Mouse (Mus musculus) forebrain, embryonic 15.5 days (tissue): ENCODE data around the gene Cacng2. TPM values are rescaled to one million over a fixed set of nuclear protein-coding genes. Genes with fewer than 3 reads are reported as not detected.

ENCODE experiments used
- ATAC-seq: fragments of 200-750 bp; cut with Nextera tagmentation; replicated peaks from 2 replicates; pipeline ENCODE4 v1.8.0; 2017; ENCODE audit warnings: mild to moderate bottlenecking, moderate TSS enrichment, moderate library complexity
- H3K27ac ChIP-seq: fragments of 300-500 bp; sonication (generic); replicated peaks from 2 replicates; pipeline ENCODE4 v1.5.1; 2015; ENCODE audit warnings: mild to moderate bottlenecking, inconsistent platforms
- H3K27me3 ChIP-seq: fragments of 300-500 bp; sonication (generic); 2 replicates; pipeline ENCODE4 v1.6.1; 2015; ENCODE audit warnings: inconsistent platforms
- H3K36me3 ChIP-seq: fragments of 300-500 bp; sonication (generic); 2 replicates; pipeline ENCODE4 v1.6.1; 2015; ENCODE audit warnings: mild to moderate bottlenecking, inconsistent platforms
- H3K4me1 ChIP-seq: fragments of 300-500 bp; sonication (generic); 2 replicates; pipeline ENCODE4 v1.6.1; 2015; ENCODE audit warnings: inconsistent platforms
- H3K4me2 ChIP-seq: fragments of 300-500 bp; sonication (generic); replicated peaks from 2 replicates; pipeline ENCODE4 v1.6.1; 2015; ENCODE audit warnings: mild to moderate bottlenecking, inconsistent platforms
- H3K4me3 ChIP-seq: fragments of 300-500 bp; sonication (generic); 2 replicates; pipeline ENCODE4 v1.5.1; 2015; ENCODE audit warnings: mild to moderate bottlenecking, inconsistent platforms
- H3K9ac ChIP-seq: fragments of 300-500 bp; sonication (generic); replicated peaks from 2 replicates; pipeline ENCODE4 v1.6.1; 2015; ENCODE audit warnings: mild to moderate bottlenecking, inconsistent platforms
- H3K9me3 ChIP-seq: fragments of 300-500 bp; sonication (generic); 2 replicates; pipeline ENCODE4 v1.6.1; 2016; ENCODE audit warnings: inconsistent platforms
- WGBS: fragments of 180-500 bp; shearing (Covaris S2); methylation state at CpG from one replicate; pipeline ENCODE4 v1.1.7; 2015; ENCODE audit warnings: mixed read lengths; 5-methylcytosine and 5-hydroxymethylcytosine counted together
- polyA plus RNA-seq: library from polyadenylated mRNA; unstranded; fragments of >200 nt; fragmentation: Nextera tagmentation; extraction: Ambion mirVana; gene quantifications from 2 replicates; pipeline ENCODE4 v1.2.1, GENCODE M21; 2015

Cacng2 gene
- polyA plus RNA-seq, 1 experiment from 2014 or later: 7.6 TPM

DNA sequence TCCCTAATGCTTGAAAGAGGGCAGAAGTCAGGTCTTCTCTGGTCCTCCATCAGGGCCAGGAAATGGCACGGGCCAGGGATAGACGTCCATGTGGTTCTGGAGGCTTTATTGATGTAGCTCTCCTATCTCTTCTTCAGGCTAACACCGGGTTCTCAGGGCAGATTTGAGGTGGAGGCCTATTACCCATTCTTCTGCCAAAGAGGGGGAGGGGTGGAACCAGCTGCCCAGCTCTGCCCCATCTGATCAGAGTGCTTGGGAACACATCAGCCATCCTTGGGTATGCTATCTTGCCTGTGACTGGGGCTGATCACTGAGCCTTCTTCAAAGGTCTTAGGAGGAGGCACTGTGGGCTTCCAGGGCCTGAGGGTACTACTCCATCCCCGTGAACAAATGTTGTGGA is 39.5 kb downstream of the Cacng2 start:
- H3K4me1 ChIP-seq: peaks cover 23% of the 10 kb centered on the region
- ATAC-seq: no peak
- no peak overlapping the region for H3K27ac ChIP-seq
- no peak overlapping the region for H3K9ac ChIP-seq
- H3K4me2 ChIP-seq: no peak overlapping the region
- no peaks in the 10 kb centered on the region for H3K27me3 ChIP-seq
- H3K36me3 ChIP-seq: no peaks in the 10 kb centered on the region
- WGBS: 79% methylated on average over 4 of the region's 4 CpGs
- no peaks in the 10 kb centered on the region for H3K9me3 ChIP-seq
- H3K4me3 ChIP-seq: no peak overlapping the region

DNA sequence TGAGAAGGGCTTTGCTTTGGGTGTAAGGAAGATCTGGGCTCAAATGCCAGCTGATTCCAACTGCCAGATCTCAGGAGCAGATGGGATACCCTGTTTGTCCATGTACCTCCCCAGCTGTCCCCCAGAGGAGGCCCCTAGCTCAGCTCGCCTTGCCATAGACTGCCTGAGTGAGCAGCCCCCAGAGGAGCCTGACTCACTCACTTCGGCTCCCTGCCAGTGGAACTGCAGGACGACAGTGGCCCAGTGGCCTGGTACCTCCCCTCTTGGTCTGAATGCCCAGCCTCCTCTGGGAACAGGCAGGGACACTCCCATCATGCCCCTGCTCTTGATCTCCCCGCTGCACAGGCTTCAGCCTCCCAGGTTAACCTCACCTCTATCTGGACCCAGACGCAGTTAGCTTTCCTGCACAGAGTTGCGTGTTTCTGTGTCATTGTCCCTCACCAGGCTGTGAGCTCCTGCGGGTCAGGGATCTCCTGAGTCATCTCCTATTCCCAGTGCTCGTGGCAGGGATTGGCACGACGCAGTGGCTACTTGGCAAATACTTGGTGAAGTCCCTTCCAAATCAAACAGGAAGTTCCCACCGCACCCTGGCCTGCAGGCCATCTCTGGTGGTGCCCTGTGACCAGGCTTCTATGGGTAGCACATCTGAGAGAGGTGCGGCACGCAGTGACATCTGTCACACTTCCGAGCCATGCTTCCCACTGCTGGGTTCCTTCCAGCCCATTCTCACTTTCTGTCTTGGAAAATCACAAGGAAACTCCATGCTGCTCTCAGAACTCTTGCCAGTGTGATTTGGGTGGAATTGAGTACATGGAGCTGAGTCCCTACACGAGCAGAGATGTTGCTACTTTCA is 40.8 kb downstream of the Cacng2 start:
- H3K4me1 ChIP-seq: peaks cover 23% of the 10 kb centered on the region
- H3K9ac ChIP-seq: no peak overlapping the region
- 61% methylated on average over 15 of the region's 15 CpGs for WGBS
- no peak for ATAC-seq
- no peaks in the 10 kb centered on the region for H3K36me3 ChIP-seq
- H3K27ac ChIP-seq: no peak overlapping the region
- no peak overlapping the region for H3K4me2 ChIP-seq
- H3K4me3 ChIP-seq: no peak overlapping the region
- no peaks in the 10 kb centered on the region for H3K27me3 ChIP-seq
- H3K9me3 ChIP-seq: no peaks in the 10 kb centered on the region

DNA sequence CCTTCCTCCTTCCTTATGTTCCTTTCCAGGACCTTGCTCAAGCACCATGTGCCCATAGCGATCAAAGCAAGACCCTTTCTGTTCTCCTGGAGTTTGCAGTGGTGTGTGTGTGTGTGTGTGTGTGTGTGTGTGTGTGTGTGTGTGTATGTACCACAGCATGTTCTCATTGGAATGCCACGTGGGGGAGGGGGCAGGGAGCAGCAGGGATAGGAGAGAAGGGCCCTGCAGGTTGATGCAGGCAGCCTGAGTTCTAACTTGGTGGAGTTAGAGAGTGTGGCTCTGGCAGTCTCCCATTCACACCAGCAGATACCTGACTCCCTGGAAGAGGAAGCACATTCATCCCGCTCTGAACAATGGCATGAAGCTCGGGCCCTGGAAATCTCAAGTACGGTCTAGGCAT is 41.6 kb downstream of the Cacng2 start:
- no peak for ATAC-seq
- Histone ChIP-seq H3K27me3 (no peaks in the 10 kb centered on the region), H3K9me3 (no peaks in the 10 kb centered on the region), H3K4me1 (peaks cover 22% of the 10 kb centered on the region), H3K4me2 (no peak overlapping the region), H3K9ac (no peak overlapping the region), H3K36me3 (no peaks in the 10 kb centered on the region), H3K27ac (no peak overlapping the region), H3K4me3 (no peak overlapping the region)
- 64% methylated on average over 5 of the region's 5 CpGs for WGBS

DNA sequence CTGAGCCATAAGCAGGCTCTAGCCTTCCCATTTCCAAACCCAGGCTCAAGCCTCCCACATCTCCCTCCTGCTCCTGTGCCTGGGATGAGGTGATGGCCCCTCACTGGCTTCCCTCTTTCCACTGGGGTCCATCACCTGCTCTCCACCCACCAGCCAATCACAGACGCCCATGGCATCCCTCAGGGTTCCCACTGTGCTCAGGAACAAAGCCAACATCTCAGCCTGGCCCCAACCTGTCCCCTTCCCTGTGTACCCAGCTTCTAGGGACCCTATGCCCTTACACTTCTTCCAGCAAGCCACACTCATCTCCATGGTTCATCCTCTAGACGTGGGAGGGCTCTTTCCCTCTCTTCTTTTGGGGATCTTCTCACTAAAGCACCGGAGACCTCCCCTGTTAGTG is 43.9 kb downstream of the Cacng2 start:
- Histone ChIP-seq H3K4me3 (no peak overlapping the region), H3K36me3 (no peaks in the 10 kb centered on the region), H3K27me3 (no peaks in the 10 kb centered on the region), H3K9ac (no peak overlapping the region), H3K4me1 (0 out of 2 replicates have a peak, but pooled peaks cover 9% of the 10 kb centered on the region), H3K4me2 (no peak overlapping the region), H3K27ac (no peak overlapping the region), H3K9me3 (no peaks in the 10 kb centered on the region)
- ATAC-seq: no peak
- WGBS: 32% methylated on average over 3 of the region's 3 CpGs

DNA sequence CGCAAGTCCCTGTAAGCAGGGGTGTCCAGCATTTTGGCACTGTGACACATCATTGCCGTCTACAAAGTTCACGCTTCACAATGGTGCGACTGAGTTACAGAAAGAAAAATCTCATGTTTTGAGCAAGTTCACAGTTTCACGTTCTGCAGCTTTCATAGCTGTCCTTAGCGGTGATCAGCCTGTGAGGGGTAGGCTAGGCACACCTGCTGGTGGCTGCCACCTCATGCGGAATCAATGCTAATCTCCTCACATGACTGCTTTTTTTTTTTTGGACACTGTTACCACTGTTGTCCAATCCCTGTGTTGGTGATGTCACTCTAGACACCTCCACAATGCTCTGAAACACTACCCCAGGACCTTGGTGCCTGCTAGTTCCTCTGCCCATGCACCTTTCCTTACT is 46.7 kb downstream of the Cacng2 start:
- no peaks in the 10 kb centered on the region for H3K27me3 ChIP-seq
- WGBS: 65% methylated on average over 7 of the region's 7 CpGs

DNA sequence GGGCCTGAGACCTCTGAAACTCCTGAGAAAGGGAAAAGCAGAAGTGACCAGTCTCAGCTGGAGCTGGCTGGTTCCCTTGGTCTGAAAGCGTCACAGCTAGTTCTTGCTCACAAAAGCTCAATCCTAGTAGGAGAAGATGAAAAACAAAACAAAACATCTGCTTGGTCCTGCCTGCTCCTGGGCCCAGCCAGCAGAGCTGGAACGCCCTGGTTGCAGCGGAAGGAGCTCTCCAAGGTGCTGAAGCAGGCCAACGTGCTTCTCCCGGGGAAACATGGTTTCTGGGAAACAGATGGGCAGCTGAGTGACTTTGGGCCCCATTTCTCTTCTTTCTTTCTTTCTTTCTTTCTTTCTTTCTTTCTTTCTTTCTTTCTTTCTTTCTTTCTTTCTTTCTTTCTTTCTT is 53.4 kb downstream of the Cacng2 start:
- Histone ChIP-seq H3K27ac (no peak overlapping the region), H3K9ac (no peak overlapping the region), H3K4me3 (no peak overlapping the region), H3K36me3 (no peaks in the 10 kb centered on the region), H3K4me2 (no peak overlapping the region), H3K27me3 (no peaks in the 10 kb centered on the region), H3K4me1 (peaks cover 11% of the 10 kb centered on the region), H3K9me3 (no peaks in the 10 kb centered on the region)
- 6% methylated on average over 5 of the region's 5 CpGs for WGBS
- no peak for ATAC-seq

More for the DNA sequence above, 46.7 kb downstream of the Cacng2 start:
- no peak overlapping the region for H3K4me2 ChIP-seq
- no peaks in the 10 kb centered on the region for H3K9me3 ChIP-seq
- ATAC-seq: no peak
- no peak overlapping the region for H3K4me3 ChIP-seq
- no peak overlapping the region for H3K9ac ChIP-seq
- H3K4me1 ChIP-seq: no peaks in the 10 kb centered on the region
- H3K36me3 ChIP-seq: no peaks in the 10 kb centered on the region
- no peak overlapping the region for H3K27ac ChIP-seq

DNA sequence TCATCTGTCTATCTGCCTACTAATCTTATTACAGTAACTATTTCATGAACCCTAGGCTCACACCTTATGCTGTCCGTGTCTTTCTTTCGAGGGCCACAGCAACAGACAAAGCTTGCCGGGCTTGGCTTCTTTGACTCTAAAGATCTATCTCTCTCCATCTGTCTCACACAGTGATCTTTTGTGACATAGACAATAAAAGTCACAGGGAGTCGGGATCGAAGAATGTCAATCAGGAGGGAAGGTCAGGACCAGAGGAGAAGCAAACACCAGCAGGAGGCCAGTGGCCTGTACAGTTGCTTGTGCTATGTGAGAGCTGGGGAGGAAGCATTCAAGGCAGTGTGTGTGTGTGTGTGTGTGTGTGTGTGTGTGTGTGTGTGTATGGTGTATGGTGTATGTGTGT is 54.3 kb downstream of the Cacng2 start:
- WGBS: 15% methylated on average over 5 of the region's 5 CpGs
- peaks cover 11% of the 10 kb centered on the region for H3K4me1 ChIP-seq
- H3K9ac ChIP-seq: no peak overlapping the region
- no peak overlapping the region for H3K4me3 ChIP-seq
- no peaks in the 10 kb centered on the region for H3K9me3 ChIP-seq
- H3K36me3 ChIP-seq: no peaks in the 10 kb centered on the region
- ATAC-seq: no peak
- no peaks in the 10 kb centered on the region for H3K27me3 ChIP-seq
- H3K4me2 ChIP-seq: no peak overlapping the region
- no peak overlapping the region for H3K27ac ChIP-seq

DNA sequence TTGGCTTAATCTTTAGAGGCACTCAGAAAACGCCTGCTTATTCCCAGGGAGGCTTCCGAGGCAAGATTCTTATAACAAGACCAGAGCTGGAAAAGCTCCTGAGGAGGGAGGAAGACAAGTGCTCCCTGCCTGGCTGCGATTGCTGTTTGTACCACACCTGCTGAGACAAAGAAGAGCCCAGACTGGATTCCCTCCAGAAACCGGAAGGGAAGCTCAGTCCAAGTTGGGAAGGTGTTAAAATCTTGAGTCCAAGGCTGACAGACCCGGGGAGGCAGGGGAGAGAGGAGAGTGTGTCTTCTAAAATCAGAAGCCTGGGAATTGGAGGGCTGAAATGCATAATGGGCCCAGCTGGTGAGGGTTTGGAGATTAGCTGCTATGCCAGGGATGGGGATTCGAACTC is 55.5 kb downstream of the Cacng2 start:
- Histone ChIP-seq H3K9ac (0 out of 2 replicates have a peak overlapping the region, but pooled peaks have one; percentile 10), H3K27ac (peak overlapping the region; percentile 43)

DNA sequence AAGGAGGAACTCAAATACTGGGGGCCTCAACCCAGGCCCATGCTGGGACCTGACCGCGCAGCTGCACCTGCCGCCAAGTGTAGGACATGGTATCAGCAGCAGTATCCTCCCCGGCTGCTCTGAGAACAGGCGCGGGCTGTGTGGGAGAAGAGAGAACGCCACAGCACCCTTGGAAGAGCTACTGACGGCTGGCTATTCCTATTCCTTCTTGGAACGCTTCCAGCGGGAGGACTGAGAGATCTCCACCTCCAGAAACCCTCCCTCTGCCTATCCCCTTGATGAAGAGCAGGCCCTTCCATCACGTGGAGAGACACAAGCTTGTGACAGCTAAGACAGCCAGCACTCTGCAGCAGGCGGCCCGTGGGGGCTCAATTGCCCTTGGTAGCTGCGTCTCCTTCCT is 57.4 kb downstream of the Cacng2 start:
- H3K4me1 ChIP-seq: peaks cover 11% of the 10 kb centered on the region
- no peak overlapping the region for H3K27ac ChIP-seq
- no peak overlapping the region for H3K4me2 ChIP-seq
- no peak overlapping the region for H3K9ac ChIP-seq
- H3K36me3 ChIP-seq: no peaks in the 10 kb centered on the region
- no peak for ATAC-seq
- WGBS: 81% methylated on average over 14 of the region's 14 CpGs
- no peaks in the 10 kb centered on the region for H3K27me3 ChIP-seq
- H3K4me3 ChIP-seq: no peak overlapping the region
- no peaks in the 10 kb centered on the region for H3K9me3 ChIP-seq

More for the DNA sequence above, 55.5 kb downstream of the Cacng2 start:
- no peaks in the 10 kb centered on the region for H3K36me3 ChIP-seq
- H3K4me3 ChIP-seq: no peak overlapping the region
- no peaks in the 10 kb centered on the region for H3K27me3 ChIP-seq
- no peaks in the 10 kb centered on the region for H3K9me3 ChIP-seq
- no peak for ATAC-seq
- WGBS: 36% methylated on average over 6 of the region's 6 CpGs
- peaks cover 11% of the 10 kb centered on the region for H3K4me1 ChIP-seq
- H3K4me2 ChIP-seq: no peak overlapping the region

DNA sequence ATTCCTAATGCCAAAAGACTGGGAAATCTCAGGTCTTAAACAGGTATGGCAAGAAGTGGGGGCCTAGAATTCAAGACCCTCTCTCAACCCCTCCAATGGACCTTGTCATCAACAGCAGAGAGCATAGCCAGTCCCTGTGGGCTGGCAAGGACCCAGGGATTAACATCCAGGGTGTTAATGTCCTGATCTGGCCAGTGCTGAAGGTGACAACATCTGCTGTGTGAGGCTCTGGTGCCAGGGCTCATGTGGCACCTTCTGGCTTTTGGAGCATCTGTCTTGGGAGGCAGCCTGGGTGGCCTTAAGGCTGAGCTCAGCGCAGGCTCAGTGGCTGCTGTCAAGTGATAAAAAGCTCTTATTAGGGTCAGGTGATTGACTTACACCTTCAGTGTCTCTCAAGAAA is 62.9 kb downstream of the Cacng2 start:
- no peak overlapping the region for H3K27ac ChIP-seq
- 63% methylated on average over 1 of the region's 1 CpGs for WGBS
- H3K36me3 ChIP-seq: no peaks in the 10 kb centered on the region
- ATAC-seq: no peak
- no peak overlapping the region for H3K4me2 ChIP-seq
- H3K9ac ChIP-seq: no peak overlapping the region
- H3K4me1 ChIP-seq: no peaks in the 10 kb centered on the region
- H3K9me3 ChIP-seq: no peaks in the 10 kb centered on the region
- H3K27me3 ChIP-seq: no peaks in the 10 kb centered on the region
- no peak overlapping the region for H3K4me3 ChIP-seq

DNA sequence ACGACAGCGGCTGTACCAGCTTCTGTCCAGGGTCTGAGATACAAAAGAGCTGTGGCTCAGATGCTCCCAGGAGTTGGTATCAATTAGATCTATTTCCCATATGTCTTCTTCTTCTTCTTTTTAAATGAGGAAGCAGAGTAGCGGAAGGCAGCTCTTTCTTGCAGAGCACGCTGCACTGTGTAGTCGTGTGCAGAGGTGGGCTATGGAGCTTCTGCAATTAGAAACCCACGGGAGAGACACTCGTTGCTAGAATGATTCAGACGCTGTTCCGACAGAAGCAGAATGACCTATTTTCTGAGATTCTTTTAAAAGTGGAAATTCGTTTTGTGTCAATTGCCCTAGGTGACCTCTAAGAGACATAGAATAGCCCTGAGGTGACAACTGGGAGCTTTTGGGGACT is 69.1 kb downstream of the Cacng2 start:
- Histone ChIP-seq H3K4me1 (no peaks in the 10 kb centered on the region), H3K4me3 (no peak overlapping the region), H3K4me2 (no peak overlapping the region), H3K9me3 (no peaks in the 10 kb centered on the region), H3K9ac (no peak overlapping the region), H3K36me3 (no peaks in the 10 kb centered on the region), H3K27me3 (no peaks in the 10 kb centered on the region), H3K27ac (no peak overlapping the region)
- WGBS: 88% methylated on average over 10 of the region's 10 CpGs
- ATAC-seq: no peak

DNA sequence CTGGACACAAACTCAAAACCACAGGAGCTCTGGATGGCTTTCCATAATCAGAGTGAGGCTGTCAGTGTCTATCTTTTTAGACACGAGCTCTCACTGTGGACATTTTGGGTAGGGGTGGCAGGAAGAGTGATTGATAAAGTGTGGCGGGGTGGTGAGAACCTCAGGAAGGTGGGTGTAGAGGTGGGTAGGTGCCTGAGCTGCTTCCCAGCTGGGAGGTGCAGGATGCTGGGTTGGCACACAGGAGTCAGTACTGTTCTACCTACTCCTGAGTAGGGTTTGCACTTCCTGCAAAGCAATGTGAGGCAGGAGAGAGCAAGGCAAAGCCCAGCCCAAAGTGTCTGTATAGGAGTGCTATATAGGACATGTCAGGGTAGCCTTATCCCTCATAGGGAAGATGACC is 69.9 kb downstream of the Cacng2 start:
- Histone ChIP-seq H3K4me3 (no peak overlapping the region), H3K36me3 (no peaks in the 10 kb centered on the region), H3K4me1 (no peaks in the 10 kb centered on the region), H3K9ac (no peak overlapping the region), H3K9me3 (no peaks in the 10 kb centered on the region), H3K27me3 (no peaks in the 10 kb centered on the region), H3K27ac (no peak overlapping the region), H3K4me2 (no peak overlapping the region)
- WGBS: 80% methylated on average over 2 of the region's 2 CpGs
- no peak for ATAC-seq

DNA sequence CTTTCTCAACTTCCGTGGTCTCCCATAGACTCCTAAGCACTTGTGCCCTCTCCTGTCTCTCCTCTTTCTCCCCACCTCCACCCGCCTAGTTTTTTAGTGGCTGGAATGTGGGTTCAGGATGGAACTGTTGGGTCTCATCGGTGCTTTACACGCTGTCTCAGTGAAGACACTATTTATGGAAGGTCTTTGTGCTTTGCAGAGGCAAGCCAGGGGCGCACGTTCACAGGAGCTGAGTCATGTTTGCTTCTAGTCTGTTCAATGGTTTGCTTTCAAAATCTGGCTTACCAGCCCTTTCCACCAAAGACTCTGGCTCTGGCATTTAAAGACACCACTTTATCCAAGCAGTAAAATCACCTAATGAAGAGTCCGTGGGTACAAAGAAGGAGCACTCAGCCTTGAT is 74.0 kb downstream of the Cacng2 start:
- ATAC-seq: no peak

More for the DNA sequence above, 74.0 kb downstream of the Cacng2 start:
- H3K9ac ChIP-seq: no peak overlapping the region
- no peaks in the 10 kb centered on the region for H3K36me3 ChIP-seq
- H3K27me3 ChIP-seq: no peaks in the 10 kb centered on the region
- WGBS: 66% methylated on average over 7 of the region's 7 CpGs
- no peaks in the 10 kb centered on the region for H3K9me3 ChIP-seq
- H3K4me1 ChIP-seq: no peaks in the 10 kb centered on the region
- no peak overlapping the region for H3K4me2 ChIP-seq
- no peak overlapping the region for H3K27ac ChIP-seq
- no peak overlapping the region for H3K4me3 ChIP-seq
